Mouse (Mus musculus) cerebellum, adult 2 months (tissue): ENCODE data around the gene Rangrf. TPM values are rescaled to one million over a fixed set of nuclear protein-coding genes. Genes with fewer than 3 reads are reported as not detected.

Experiments used
- DNase-seq, 2 experiments: peaks; one replicate each; pipeline ENCODE4 v3.0.0; 2021
- H3K27ac ChIP-seq: fragments of 200-500 bp; 2 replicates; pipeline ENCODE4 v1.5.1; 2012; ENCODE audit warnings: low read length, control low read depth, inconsistent platforms; ENCODE audit not compliant: insufficient read depth
- H3K27me3 ChIP-seq: fragments of 200-500 bp; 2 replicates; pipeline ENCODE4 v1.6.1; 2012; ENCODE audit warnings: inconsistent platforms, mild to moderate bottlenecking, low read length, moderate library complexity; ENCODE audit not compliant: control insufficient read depth, insufficient read depth
- H3K4me1 ChIP-seq: fragments of 200-500 bp; 2 replicates; pipeline ENCODE4 v1.6.1; 2011; ENCODE audit warnings: low read length; ENCODE audit not compliant: control insufficient read depth, insufficient read depth
- H3K4me3 ChIP-seq: fragments of 200-500 bp; replicated peaks from 2 replicates; pipeline ENCODE3; 2011; ENCODE audit warnings: mild to moderate bottlenecking, low read depth, low read length, control low read depth; ENCODE audit not compliant: insufficient read depth
- CTCF ChIP-seq: fragments of 200-500 bp; IDR thresholded peaks from 2 replicates; pipeline ENCODE4 v1.5.1; 2011; ENCODE audit warnings: low read depth, mild to moderate bottlenecking, control low read depth, low read length, moderate library complexity, borderline replicate concordance; ENCODE audit not compliant: insufficient read depth
- POLR2A ChIP-seq: fragments of 200-500 bp; IDR thresholded peaks from 2 replicates; pipeline ENCODE4 v1.6.1; 2011; ENCODE audit warnings: low read length, control low read depth, borderline replicate concordance; ENCODE audit not compliant: insufficient read depth
- WGBS: fragments of 180-500 bp; shearing (Covaris S2); methylation state at CpG from one replicate; pipeline ENCODE4 v1.1.7; 2018; 5-methylcytosine and 5-hydroxymethylcytosine counted together
- polyA plus RNA-seq: library from polyadenylated mRNA; depleted of rRNA; stranded (reverse); fragments of >200 nt; gene quantifications from 2 replicates; pipeline ENCODE4 v1.2.3, GENCODE M21; 2012; rRNA removed

Gene Rangrf
- polyA plus RNA-seq, 1 experiment = 55.5 TPM

- Histone ChIP-seq H3K4me3 (no peak overlapping the region), H3K27me3 (no peaks in the 10 kb centered on the region), H3K4me1 (no peaks in the 10 kb centered on the region), H3K27ac (no peak overlapping the region)
- WGBS = 48% methylated on average over 5 of the region's 5 CpGs
- no peak for DNase-seq
- no peak for TF ChIP-seq POLR2A
- TF ChIP-seq CTCF = no peak
Measured at GRCm38 (mm10) chr11:68933885-68934507, 41.0 kb downstream of the Rangrf start.

DNA sequence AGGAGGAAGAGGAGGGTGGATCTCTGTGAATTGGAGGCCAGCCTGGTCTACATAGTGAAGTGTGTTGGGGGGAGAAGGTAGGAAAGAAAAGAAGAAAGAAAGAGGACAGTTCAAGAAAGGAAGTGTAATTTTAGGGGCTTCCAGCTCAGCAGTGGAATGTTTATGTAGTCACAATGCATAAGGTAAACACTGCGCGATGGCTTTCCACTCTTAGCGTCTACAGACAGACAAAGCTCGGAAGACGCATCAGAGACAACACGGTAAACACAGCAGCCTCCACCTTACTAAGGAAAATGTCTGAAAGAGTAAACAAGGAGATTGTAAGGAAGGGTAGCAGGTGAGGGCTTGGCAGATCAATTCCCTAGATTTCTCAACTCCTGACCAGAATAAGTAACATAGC, 45.0 kb downstream of the Rangrf start:
- 88% methylated on average over 6 of the region's 6 CpGs for WGBS
- no peaks in the 10 kb centered on the region for H3K4me1 ChIP-seq
- no peak overlapping the region for H3K27ac ChIP-seq
- H3K4me3 ChIP-seq = no peak overlapping the region
- TF ChIP-seq CTCF (no peak), POLR2A (no peak)
- H3K27me3 ChIP-seq = no peaks in the 10 kb centered on the region
- DNase-seq = no peak

DNA sequence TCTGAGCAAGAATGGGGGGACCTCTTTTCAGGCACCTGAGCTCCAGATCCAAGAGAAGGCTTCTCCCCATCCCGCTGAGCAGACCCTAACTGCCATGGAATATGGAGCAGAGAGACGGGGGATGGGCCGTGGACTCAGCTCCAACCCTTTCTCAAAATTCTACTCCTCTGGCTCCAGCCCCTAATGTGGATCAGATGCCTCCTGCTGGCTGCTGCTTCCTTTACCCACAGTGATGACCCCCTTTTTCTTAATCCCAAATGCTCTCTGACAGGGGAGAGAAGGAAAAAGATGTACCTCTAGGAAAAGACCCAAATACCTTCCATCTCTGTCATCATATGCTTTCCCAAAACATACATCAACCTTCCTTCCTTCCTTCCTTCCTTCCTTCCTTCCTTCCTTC, 48.0 kb downstream of the Rangrf start, which contains the start of gene Odf4:
TSS of gene Odf4 (minus strand) at position 101 of the 400 bp plus-strand sequence.
- Histone ChIP-seq H3K27me3 (no peaks in the 10 kb centered on the region), H3K4me3 (no peak within 1 kb of the TSS), H3K27ac (no peak within 1 kb of the TSS), H3K4me1 (no peaks in the 10 kb centered on the region)
- WGBS = 79% methylated on average over 3 of the region's 3 CpGs
- no peak for TF ChIP-seq CTCF
- TF ChIP-seq POLR2A = no peak
- no peak for DNase-seq

DNA sequence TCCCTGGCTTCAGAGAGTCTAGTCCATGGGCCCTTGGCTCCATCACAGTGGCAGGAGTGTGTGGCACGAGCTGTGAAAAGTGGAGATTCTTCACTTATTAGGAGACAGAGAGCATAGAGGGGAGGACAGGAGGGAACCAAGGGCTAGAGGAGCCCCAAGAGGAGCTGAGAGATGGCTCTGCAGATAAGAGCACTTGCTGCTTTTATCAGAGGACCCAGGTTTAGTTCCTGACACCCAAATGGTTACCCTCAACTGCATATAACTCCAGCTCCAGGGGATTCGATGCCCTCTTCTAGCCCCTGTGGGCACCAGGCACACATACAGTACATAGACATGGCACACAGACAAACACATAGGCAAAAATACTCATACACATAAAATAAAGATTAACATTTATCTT, 50.2 kb downstream of the Rangrf start:
- H3K27ac ChIP-seq = no peak overlapping the region
- no peaks in the 10 kb centered on the region for H3K4me1 ChIP-seq
- no peaks in the 10 kb centered on the region for H3K27me3 ChIP-seq
- H3K4me3 ChIP-seq = no peak overlapping the region
- WGBS = 86% methylated on average over 2 of the region's 2 CpGs
- TF ChIP-seq POLR2A (no peak), CTCF (no peak)
- DNase-seq = no peak

GRCm38 (mm10) chr11:68923191-68923590, 51.8 kb downstream of the Rangrf start:
- TF ChIP-seq POLR2A (no peak), CTCF (no peak)
- H3K4me3 ChIP-seq = no peak overlapping the region
- no peak for DNase-seq
- no peaks in the 10 kb centered on the region for H3K27me3 ChIP-seq
- H3K4me1 ChIP-seq = no peaks in the 10 kb centered on the region
- WGBS = 82% methylated on average over 3 of the region's 3 CpGs
- H3K27ac ChIP-seq = no peak overlapping the region

Other genes with a start within 250 kb of the Rangrf start
- 91.1 and 103 TPM in 2 replicates for gene Ndel1, start 103.3 kb downstream of the Rangrf start, polyA plus RNA-seq
- 0.05 TPM in 1 of 2 replicates, not detected in the other for gene Rnf222, start 86.6 kb downstream of the Rangrf start, polyA plus RNA-seq
- 1,554 and 1,707 TPM in 2 replicates for gene Rpl26, start 73.6 kb downstream of the Rangrf start, polyA plus RNA-seq
- gene Odf4, start 48.1 kb downstream of the Rangrf start, polyA plus RNA-seq = 1.0 and 1.1 TPM in 2 replicates
- gene Arhgef15, start 17.7 kb downstream of the Rangrf start, polyA plus RNA-seq = 33.0 and 34.7 TPM in 2 replicates
- gene Slc25a35, start 7.1 kb downstream of the Rangrf start, polyA plus RNA-seq = 11.5 and 12.1 TPM in 2 replicates
- 23.1 and 23.2 TPM in 2 replicates for gene Pfas, start 33.3 kb upstream of the Rangrf start, polyA plus RNA-seq
- 44.1 and 46.3 TPM in 2 replicates for gene Ctc1, start 40.7 kb upstream of the Rangrf start, polyA plus RNA-seq
- gene Aurkb, start 70.5 kb upstream of the Rangrf start, polyA plus RNA-seq = 0.51 and 0.55 TPM in 2 replicates
- 34.9 and 36.7 TPM in 2 replicates for gene Borcs6, start 84.5 kb upstream of the Rangrf start, polyA plus RNA-seq
- 13.4 and 15.8 TPM in 2 replicates for gene Tmem107, start 95.6 kb upstream of the Rangrf start, polyA plus RNA-seq
- 672 and 700 TPM in 2 replicates for gene Vamp2, start 113.3 kb upstream of the Rangrf start, polyA plus RNA-seq
- gene Per1, start 120.0 kb upstream of the Rangrf start, polyA plus RNA-seq = 34.4 and 37.2 TPM in 2 replicates
- gene Hes7, start 145.2 kb upstream of the Rangrf start, polyA plus RNA-seq = 0.44 and 0.59 TPM in 2 replicates
- gene 9130213A22Rik, start 147.4 kb upstream of the Rangrf start, polyA plus RNA-seq = 1.3 and 1.4 TPM in 2 replicates
- gene Aloxe3, start 150.7 kb upstream of the Rangrf start, polyA plus RNA-seq = 10.8 and 16.0 TPM in 2 replicates
- 0.59 and 0.60 TPM in 2 replicates for gene Alox12b, start 181.8 kb upstream of the Rangrf start, polyA plus RNA-seq
- gene Alox8, start 222.7 kb upstream of the Rangrf start, polyA plus RNA-seq = 5.2 and 5.5 TPM in 2 replicates